Mouse (Mus musculus): ENCODE results near the gene Twist2. TPM values are rescaled to one million over a fixed set of nuclear protein-coding genes. Genes with fewer than 3 reads are reported as not detected.

Twist2 gene
- total RNA-seq, 2 experiments from 2014 or later, result 0.97 to 1.6 TPM

DNA sequence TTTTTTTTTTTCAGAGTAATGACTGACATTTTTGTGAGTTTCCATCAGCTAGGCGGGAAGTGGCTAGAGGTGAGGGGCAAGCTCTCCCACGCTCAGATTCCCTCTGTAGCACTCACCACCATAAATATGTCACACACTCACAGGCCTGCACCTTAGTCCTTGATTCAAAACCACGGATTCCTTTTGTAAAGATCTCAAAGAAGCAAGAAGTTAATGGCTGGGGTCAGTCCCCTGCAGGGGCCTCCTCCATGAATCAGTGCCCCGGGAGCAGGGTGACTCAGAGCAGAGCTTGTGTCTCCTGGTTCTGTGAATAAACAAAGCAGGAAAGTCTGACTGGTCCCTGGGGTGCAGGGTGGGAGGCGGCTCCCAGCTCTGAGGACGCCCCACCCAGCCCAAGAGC, 15.3 kb downstream of the Twist2 start:
- DNase-seq (ENCODE audit: low spot score in 2 of 2), result no peak

DNA sequence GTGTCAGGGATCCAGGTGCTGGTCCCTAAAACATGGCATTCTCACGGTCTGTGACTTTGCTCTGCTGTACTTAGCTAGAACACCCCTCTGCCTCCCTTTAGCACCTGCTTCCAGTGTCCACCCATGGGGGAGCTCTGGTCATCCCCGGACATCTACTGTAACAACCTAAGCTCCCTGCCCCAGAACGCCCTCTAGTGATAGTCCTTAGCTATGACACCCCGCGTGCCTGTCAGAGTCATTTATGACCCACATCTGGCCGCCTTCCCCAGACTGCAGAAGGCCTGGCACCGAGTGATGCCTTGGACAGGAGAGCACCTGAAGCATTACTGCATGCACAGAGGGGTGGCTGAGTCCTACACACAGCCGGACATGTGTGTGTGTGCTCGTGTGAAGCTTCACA, 18.0 kb downstream of the Twist2 start:
- no peak for DNase-seq (ENCODE audit: low spot score in 2 of 2)

DNA sequence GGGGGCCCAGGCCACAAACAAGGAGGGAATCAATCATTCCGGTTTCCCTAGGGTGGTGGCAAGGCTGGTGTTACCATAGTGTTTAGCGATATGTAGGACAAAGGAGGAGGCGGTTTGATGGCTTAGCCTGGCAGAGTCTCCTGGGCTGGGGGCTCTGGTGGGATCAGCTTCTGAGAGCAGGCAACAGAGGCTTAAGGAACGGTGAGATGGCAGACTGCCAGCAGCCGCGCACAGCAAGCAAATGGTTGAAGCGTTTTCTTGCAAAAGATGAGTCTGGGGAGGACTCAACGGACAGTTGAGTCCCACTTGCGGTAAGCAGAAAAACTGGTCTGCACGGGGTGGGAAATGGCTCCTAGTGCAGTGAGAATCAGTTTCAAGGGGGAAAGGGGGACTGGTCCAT, 19.3 kb downstream of the Twist2 start:
- no peak for DNase-seq (ENCODE audit: low spot score in 2 of 2)

DNA sequence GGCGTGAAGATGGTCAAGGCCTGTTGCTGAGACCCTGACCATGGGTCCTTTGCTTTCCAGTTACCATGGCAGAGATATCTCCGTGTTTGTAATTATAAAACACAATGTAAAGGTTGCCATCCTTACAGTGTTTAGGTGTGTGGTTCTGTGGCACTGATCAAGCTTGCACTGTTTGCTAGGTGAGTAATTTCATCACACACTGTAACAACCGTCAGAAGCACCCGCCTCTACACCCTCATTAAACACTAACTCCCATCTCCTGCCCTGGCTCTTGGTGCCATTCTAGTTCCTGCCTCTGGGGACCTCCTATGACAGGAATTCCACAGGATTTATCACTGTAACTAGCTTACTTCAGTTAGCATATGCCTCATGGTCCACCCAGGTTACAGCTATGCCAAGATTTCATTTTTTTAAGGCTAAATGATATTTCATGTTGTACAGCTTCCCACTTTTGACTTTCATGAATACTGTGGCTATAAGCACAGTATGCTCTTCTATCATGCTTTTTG, 21.1 kb downstream of the Twist2 start:
- DNase-seq (ENCODE audit: low spot score in 2 of 2), result no peak

DNA sequence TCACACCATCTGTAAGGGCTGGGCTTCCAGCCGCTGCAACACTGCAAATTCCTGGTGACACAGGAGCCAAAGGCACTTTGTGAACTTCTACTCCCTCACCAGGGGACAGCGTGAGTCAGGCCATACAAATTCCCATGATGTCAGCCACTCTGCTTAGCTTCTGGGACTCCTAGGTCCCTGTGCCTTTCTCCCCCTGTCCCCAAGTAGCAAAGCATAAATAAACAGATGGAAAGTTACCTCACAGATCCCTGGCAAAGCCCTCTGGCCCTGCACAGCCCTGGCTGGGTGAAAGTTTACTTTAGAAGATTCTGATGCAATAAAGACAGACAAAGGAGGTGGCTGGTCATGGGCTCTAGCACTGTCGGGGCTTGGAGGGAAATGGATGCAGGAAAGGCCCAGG, 22.3 kb downstream of the Twist2 start:
- no peak for DNase-seq (ENCODE audit: low spot score in 2 of 2)

DNA sequence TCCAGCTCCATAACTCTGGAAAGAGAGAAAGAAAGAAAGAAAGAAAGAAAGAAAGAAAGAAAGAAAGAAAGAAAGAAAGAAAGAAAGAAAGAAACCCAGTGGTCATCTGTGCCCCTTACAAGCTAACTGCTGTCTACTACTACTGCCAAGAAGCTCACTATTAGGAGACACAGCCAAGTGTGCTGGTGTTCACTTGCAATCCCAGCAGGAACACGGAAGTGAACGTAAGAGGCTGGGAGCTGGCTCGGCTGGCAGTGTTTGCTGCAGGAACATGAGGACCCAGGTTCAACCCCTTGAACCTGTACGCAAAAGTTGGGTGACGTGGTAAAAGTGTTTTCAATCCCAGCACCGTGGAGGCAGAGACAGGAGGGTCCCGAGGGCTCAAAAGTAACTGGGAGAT, 22.7 kb downstream of the Twist2 start:
- DNase-seq (ENCODE audit: low spot score in 2 of 2), result no peak

DNA sequence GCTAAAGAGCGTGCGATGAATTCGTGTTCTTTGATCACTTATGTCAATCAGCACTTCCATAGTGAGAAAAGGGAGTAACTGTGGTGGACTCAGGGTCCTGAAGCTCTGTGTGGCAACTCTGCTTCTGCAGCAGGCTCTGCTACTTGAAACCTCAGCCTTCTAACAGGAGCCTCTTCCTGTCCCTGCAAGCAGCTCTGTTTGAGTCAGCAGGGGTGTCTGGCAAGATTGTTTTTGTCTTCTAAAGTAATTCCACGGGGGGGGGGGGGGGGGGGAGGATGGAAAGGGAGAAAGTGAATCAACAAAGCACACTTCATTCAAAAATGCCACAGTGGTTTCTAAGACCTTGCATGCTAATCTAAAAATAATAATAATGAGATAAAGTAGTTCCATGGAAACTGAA, 24.0 kb downstream of the Twist2 start:
- DNase-seq (ENCODE audit: low spot score in 2 of 2), result no peak

DNA sequence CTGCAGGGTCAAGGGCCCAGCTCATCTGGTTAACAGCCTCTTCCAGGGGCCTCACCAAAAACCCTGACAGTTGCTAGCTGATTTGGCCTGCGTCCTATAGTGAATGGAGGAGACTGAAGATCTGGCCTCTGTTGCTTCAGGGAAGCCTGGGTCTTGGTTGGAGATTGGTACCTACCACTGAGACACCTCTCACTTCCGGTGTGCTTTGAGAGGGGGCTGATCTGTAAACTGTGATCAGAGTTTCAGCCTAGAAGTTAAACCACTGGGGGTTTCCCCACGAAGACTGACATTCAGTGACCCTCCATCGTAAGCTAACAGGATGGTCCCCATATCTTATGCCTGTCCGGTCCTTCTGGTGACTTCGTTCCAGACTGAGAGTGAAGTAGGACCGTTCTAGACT, 30.7 kb downstream of the Twist2 start:
- no peak for DNase-seq (ENCODE audit: low spot score in 2 of 2)

DNA sequence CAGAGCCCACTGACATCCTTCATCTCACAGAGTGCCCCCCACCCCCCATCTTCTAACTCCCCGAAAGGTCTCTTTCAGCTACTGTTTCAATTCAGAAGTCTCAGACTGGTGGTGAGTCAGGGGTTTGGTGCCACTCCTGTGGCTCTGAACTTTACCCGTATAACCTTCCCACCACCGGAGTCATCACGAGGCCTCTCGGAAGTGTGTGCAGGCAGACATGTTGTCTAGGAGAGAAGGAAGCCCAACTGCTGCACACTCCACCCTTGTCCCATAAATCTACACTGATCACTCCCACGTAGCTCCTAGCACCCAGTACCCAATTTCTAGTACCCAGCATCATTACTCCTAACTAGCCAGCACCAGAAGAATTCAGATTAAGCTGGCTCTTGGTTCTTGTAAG, 38.3 kb downstream of the Twist2 start:
- peak; percentile 10 to 11 for DNase-seq (ENCODE audit: low spot score in 2 of 2)

DNA sequence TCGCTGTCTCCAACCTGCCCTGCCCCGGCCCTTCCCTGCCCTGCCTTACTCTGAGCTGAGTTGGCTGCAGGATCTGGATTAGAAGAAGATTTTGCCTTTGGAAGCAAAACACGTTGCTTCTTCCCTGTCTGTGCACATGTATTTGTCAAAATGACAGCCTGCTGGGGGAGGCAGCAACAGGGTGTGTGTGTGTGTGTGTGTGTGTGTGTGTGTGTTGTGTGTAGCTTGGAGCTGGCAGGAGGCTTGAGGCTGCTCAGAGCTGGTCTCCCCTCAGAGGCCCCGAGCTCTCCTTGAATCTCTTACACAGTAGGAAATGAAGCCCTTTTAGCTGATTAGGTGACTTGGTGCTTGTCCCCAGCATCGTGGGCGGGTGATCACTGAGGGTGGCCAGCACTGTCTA, 38.7 kb downstream of the Twist2 start:
- DNase-seq (ENCODE audit: low spot score in 2 of 2), result peak; percentile 45 to 59

DNA sequence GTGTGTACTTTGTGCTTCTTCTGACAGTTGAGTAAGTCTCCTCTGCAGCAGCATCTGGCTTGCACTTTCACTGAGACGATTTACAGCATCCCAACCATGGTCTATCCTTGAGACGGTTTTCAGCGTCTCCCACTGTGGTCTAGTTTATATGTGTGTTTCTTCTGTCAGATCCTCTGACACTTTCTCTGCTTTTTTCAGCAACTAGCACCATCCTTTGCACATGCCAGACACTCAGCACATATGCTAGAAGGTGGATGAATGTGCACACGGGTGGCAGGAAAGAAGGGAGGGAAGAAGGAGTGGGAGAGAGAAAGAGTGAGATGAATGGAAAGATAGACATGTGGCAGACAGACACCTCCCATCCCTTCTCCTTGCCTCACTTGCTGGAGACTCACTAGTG, 43.0 kb downstream of the Twist2 start:
- no peak for DNase-seq (ENCODE audit: low spot score in 2 of 2)

DNA sequence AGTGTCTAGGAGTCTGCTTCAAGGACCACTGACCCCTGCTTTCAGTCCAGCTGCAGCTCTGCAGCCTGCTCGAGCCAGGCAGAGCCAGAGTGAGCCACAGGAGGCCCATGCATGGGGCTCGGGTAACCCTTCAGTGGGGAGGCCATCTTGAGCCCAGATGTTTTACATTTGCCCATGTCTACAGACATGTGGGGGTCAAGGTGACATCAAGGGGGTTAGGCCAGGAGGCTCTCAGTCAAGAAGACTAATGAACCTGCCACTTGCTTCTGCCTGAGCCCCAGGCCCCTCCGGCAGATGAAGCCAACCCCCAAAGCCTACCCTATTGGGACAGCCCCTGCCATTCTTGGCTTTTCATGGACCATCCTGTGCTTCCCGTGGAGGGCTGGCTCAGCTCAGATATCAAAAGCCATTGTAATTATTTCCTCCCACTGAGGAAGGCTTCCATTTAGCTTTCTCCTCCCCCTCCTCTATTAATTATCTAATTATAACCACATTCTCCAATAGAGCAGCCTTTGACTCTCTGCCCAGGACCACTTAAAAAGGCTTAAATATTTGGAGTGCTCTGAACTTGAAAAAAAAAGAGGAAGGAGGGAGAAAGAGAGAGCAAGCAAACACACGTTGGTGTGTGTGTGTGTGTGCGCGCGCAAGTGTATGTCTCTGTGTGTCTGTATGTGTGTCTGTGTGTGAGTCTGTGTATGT, 43.6 kb downstream of the Twist2 start:
- no peak for DNase-seq (ENCODE audit: low spot score in 2 of 2)

DNA sequence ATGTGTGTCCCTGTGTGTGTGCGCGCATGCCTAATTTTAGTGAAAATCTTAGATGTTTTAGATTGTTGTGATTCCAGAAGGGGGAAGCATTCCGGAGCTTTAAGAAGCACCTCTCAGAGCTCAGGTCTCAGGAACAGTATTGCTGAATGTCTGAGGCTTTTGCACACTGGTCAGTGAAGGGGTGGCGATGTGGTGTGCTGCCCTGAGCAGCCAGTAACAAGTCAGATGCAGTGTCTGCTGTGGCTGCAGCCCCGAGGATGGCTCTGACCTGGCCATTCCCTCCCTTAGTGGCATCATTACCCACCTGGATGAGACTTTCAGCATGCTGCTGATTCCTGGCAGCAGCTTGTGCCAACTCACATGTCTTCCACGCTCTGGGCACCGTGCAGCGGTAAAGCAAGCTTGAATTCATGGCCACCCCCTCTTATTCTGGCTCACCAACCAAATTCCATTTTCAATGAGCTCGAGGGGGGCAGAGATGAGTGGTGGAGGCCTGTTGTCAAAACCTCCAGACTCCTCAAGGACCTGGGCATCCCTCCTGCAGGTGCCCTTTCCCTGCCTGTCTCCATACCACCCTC, 44.2 kb downstream of the Twist2 start:
- no peak for DNase-seq (ENCODE audit: low spot score in 2 of 2)

DNA sequence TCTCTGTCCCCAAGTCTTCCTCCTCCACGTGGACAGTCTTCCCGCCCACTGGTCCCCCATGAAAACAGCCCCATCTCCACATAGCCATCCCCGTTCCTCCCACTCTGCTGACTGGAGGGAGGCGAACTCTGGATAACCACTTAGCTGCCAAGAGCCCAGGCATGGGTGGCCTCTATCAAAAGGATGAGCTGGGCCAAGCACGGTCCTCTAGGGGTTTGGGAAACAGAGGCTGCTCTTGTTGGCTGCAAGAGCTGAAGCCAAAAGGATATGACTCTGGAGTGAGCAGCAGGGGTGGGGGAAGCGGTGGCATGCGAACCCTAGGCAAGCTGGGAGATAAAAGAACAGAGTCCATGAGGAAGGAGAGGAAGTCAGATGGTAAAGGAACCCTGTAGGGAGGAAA, 50.0 kb downstream of the Twist2 start:
- DNase-seq (ENCODE audit: low spot score in 2 of 2), result no peak

DNA sequence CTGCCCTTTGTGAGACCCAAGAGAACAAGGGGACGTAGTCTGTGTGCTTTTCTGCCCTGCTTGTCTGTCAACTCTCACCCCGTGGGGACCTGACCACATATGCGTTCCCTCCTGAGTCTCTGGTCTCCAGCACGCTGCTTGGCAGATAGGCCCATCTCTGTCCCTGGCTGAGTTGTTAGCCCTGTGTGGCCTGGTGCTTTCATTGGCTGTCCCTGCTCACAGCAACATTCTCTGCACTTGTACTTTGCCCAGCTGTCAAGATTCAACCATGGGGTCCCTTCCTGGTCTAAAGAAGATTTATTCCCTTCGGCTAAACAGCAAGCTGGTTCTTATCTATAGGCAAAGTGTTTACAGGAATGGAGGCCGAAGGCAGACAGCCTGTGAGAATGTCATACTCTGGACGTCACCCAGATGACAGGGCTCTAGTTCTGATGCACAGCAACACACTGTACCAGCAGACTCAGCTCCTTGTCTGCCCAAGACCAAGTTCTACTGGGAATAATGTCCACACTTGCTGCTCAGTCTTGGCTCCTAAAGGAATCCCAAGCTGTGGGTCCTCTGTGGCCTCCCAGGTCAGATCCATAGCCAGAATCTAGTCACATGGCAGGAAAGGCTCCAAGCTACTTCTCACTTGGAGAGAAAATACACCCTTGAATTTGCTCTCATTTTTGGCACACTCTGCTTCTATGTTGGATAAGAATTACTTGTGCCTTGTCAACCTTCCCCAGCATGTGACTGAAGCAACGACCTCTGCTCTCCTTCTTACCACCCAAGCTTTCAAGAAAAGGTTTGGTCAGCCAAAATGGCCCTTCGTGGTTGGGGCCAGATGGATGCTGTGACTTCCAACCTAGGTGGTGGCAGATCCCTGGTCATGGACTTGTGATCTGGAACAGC, 55.8 kb downstream of the Twist2 start:
- no peak for DNase-seq (ENCODE audit: low spot score in 2 of 2)

DNA sequence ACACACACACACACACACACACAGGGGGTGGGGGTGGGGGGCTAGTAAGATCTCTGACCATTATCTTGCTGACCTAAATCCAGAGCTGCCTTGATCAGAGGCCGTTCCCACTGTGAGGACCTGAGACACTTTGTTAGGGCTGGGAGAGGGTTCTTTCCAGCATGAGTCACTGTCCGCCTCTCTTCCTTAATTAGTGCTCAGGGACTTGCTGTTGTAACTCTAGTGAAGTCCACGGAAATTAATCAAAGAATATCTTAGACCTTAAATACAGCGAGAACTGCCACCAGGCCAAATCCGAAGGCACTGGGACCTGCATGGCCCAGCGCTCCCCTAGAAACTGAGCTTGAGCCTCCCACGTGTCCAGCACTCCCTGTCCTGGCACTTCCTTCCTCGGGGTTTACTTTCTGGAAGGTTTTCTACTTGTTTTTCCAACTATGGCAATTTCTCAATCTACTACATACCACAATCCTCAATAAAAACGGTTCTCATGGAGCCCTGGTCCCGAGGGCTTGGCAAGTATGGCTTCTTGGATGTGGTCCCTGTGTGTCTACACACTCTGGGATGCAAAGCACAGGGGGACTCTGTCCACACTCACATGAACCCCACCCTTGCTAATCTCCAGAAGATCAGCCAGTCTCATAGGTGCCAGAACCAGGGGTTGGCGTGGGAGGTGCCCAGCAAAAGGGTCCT, 57.0 kb downstream of the Twist2 start:
- DNase-seq (ENCODE audit: low spot score in 2 of 2), result no peak

DNA sequence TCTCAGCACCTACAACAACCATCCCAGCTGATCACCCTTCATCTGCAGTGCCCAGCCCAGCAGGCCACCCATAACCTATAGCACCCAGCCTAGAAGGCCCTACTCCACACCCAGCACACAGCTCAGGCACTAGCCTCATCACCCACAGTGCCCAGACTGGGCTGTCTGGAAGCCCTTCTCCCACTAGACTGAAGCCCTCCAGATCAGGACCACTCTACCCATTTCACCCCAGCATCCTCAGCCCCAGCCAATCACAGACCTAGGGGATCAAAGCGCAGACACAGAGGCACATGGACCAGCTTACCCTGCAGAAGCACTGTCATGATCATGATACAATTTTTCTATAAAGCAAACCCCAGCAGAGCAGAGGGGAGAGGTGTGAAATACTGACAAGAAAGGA, 57.6 kb downstream of the Twist2 start:
- no peak for DNase-seq (ENCODE audit: low spot score in 2 of 2)

DNA sequence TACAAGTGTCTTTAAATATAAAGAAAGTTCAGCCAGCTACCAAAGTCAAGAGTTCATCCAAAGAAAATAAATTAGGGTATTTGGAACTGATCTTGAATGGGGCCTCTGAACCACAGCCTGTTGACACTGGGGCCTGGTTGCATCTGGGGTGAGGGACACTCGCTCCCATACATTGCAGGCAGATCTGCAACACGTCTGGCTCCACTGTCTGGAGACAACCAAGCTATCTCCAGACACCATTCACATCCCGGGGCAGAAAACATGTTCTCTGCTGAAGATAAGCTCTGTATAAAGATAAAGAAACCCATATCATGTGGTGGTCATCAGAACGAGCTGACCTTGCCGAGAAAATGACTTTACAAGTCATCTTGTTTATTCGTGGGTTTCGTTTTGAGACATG, 60.2 kb downstream of the Twist2 start:
- no peak for DNase-seq (ENCODE audit: low spot score in 2 of 2)

DNA sequence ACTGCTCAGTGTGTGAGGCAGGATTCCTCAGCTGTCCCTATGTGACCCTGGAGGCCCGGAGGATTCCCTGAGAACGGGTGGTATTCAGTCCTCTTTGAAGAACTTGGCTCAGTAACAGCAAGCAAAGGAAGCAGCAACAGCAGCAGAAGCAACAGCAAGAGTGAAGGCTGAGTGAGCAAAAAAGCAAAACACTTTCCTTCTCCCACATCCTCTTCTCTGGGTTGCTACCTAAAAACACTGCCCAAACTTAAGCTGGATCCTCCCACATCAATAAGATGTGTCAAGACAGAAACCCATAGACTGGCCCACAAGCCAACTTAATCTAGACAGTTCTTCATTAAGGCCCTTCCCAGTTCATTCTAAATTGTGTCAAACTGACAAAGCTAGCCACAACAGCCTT, 64.7 kb downstream of the Twist2 start:
- DNase-seq (ENCODE audit: low spot score in 2 of 2), result no peak

DNA sequence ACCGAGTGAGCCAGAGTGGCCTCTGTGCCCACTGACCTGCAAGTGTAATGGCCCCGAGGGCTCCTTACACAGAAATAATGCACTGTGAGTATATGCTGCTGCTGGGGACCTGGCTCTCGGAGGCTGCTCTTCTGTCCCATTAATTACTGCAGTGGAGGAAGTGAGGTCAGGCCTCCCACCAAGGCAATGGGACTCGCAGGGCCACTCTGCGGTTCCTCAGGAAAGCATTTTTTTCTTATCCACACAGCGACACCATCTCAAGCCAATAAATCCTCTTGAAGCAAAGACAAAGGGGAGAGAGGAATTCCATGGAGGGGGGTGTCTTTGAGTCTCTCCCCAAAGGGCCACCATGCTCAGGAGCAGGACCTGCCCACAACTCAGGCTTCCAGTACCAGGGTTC, 69.8 kb downstream of the Twist2 start:
- DNase-seq (ENCODE audit: low spot score in 2 of 2), result no peak

DNA sequence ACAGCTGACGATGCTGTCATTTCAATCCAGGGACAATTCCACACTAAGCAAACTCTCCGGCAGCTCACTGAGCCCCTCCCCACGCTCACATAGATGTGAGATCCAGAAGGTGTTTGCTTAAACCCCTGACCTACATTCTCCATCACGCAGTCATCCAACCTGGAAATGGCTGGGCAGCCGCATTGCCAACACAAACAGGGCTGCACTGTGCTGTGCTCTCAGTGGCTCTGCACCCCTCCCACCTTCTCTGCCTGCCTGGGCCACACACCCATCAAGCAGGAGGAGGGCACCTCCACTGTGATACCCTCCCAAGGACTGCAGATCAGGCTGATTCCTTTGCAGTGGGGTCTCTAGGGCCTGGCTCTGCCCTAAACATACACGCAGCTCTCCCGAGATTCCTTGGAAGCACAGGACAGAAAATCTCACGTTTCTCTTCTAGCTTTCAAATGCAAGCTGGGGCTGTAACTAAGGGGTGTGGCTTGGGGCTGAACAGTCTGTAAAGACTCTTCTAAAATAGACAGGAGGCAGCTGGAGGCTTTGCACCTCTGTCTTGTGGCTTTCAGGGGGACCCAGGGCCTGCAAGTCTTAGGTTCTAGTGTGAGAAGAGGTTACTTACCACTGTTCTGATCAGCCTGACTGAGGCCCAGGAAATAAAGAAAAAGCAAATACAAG, 71.3 kb downstream of the Twist2 start:
- DNase-seq (ENCODE audit: low spot score in 2 of 2), result no peak
